Mouse (Mus musculus): ENCODE results near the gene Tfeb. TPM values are rescaled to one million over a fixed set of nuclear protein-coding genes. Genes with fewer than 3 reads are reported as not detected.

Tfeb gene
- polyA plus RNA-seq, 1 experiment from 2014 or later, result 22.4 TPM

DNA sequence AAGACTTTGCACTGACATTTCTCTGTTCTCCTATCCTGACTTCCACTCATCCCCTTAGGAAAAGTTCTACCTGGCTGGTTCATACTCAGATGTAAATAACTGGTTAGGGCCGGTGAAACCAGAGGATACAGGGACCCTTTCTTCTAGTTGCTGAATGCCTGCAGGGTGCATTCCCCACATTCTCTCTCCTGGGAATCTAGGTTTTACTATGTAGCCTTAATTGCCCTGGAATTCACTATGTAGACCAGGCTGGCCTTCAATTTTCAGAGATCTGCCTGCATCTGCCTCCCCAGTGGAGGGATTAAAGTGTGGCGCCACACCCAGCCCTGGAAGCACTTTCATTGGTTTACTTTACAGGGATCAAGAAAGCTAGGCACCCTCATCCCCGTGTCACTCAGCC, 45.7 kb downstream of the Tfeb start:
- no peaks in the 10 kb centered on the region for H3K9me3 ChIP-seq
- H3K27me3 ChIP-seq (replicated peaks), result no peaks in the 10 kb centered on the region
- H3K9ac ChIP-seq, result no peak overlapping the region
- no peak for ATAC-seq
- H3K4me1 ChIP-seq (replicated peaks), result 0 out of 2 replicates have a peak, but pooled peaks cover 5% of the 10 kb centered on the region
- H3K36me3 ChIP-seq, result no peaks in the 10 kb centered on the region
- H3K4me3 ChIP-seq (replicated peaks), result no peak overlapping the region
- 81% methylated on average over 3 of the region's 3 CpGs for WGBS
- H3K27ac ChIP-seq, result no peak overlapping the region
- H3K4me2 ChIP-seq (replicated peaks), result no peak overlapping the region

DNA sequence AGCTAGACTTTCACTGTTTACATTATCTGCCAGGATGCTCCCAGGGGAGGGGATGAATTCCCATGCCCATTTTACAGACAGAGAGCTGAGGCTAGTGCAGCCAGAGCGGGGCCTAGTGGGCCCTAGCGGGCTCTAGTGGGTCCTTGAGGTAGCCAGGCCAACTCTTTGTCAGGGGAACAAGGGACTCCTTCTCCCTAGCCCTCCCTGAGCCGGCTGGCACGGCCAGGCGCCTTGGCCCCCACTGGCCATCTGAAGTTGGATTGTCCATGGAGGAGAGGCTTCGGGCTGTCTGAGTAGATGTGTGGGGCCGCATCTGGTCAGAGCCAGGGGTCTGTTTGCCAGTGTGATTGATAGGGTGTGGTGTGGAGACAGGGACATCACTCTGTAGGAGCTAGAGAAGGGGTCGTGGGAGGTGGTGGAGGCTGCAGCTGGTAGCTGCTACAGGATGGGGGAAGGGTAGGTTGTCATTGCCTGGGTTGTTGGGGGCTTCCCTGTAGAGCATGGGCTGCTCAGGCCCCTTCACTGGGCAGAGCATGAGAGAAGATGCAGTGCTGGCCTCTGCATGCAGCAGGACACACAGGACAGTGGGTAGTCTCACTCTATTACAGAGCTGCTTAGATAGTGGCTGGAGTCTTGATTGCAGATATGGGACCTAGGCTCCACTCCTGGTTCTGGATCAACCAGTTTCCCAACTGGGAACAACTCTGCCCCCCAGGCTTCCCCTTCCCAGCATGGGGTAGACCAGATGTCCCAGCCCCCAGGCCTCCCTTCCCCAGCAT, 46.8 kb downstream of the Tfeb start:
- Histone ChIP-seq H3K4me3 (replicated peaks) (no peak overlapping the region), H3K4me2 (replicated peaks) (no peak overlapping the region), H3K4me1 (replicated peaks) (peaks cover 13% of the 10 kb centered on the region; the same call in 1 of the 2 replicates), H3K36me3 (no peaks in the 10 kb centered on the region), H3K27ac (no peak overlapping the region), H3K9me3 (no peaks in the 10 kb centered on the region), H3K9ac (no peak overlapping the region), H3K27me3 (replicated peaks) (no peaks in the 10 kb centered on the region)
- 80% methylated on average over 8 of the region's 8 CpGs for WGBS
- no peak for ATAC-seq

DNA sequence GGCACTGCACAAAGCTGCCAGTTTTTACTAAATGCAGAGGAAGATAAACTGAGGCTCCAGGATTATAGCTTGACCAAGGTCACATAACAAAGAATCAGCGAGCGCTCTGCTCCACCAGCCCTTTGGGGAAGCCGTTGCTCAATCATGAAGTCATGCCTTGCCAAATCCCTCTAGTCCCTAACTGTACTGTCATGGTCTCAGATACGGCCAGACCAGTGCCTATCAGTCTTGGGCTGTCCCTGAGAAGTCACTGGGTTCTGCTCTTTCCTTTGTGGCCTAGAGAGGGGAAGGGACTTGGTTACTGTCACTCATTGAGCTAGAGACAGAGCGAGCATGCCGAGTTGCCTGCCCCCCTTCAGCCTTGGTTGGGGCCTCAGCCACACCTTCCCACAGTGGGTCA, 47.6 kb downstream of the Tfeb start:
- H3K27me3 ChIP-seq (replicated peaks), result no peaks in the 10 kb centered on the region
- H3K27ac ChIP-seq, result no peak overlapping the region
- no peaks in the 10 kb centered on the region for H3K9me3 ChIP-seq
- H3K4me3 ChIP-seq (replicated peaks), result no peak overlapping the region
- no peaks in the 10 kb centered on the region for H3K36me3 ChIP-seq
- WGBS, result 77% methylated on average over 6 of the region's 6 CpGs
- H3K4me2 ChIP-seq (replicated peaks), result no peak overlapping the region
- no peak overlapping the region for H3K9ac ChIP-seq
- ATAC-seq, result no peak
- H3K4me1 ChIP-seq (replicated peaks), result peaks cover 13% of the 10 kb centered on the region

DNA sequence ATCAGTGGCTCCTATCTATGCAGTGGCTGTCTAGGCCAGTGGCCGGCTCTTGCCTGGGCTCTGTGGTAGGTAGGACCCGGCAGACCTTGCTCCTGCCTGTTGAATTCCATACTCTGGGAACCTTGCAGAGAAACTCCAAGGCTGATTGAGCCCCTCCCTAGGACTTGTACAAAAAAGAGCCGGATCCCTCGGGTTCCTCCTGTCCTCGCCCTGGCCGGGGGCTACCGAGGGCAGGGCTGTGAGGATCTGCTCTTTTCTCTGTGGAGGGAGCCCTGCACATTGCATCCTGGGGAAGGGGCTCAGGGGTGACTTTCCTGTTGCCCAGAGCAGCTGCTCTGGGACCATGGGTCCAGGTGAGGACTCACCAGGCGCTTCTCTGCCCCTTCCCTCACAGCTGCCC, 50.8 kb downstream of the Tfeb start:
- Histone ChIP-seq H3K27ac (no peak overlapping the region), H3K9ac (0 out of 2 replicates have a peak overlapping the region, but pooled peaks have one; percentile 3), H3K27me3 (replicated peaks) (no peaks in the 10 kb centered on the region), H3K36me3 (no peaks in the 10 kb centered on the region), H3K4me2 (replicated peaks) (no peak overlapping the region), H3K4me3 (replicated peaks) (no peak overlapping the region), H3K4me1 (replicated peaks) (peaks cover 18% of the 10 kb centered on the region), H3K9me3 (no peaks in the 10 kb centered on the region)
- WGBS, result 46% methylated on average over 8 of the region's 8 CpGs
- ATAC-seq, result no peak

DNA sequence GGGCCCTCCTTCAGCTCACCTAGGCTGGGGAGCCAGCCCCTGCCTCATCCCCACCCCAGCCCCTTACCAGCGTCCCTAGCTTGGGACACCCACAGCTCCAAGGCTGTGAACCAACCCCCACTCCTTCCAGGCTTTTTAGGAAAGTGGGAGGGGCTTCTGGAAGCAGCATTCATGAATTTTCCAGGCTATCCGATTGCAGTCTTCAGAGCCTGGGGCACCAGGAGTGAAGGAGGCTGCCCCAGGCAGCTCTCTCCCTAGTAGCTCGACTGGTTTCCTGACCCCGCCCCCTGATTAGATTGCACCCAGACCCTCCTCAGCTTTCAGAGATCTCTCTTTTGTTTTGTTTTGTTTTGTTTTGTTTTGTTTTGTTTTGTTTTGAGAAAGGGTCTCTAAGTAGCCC, 51.5 kb downstream of the Tfeb start:
- Histone ChIP-seq H3K27ac (no peak overlapping the region), H3K9me3 (no peaks in the 10 kb centered on the region), H3K4me3 (replicated peaks) (no peak overlapping the region), H3K9ac (0 out of 2 replicates have a peak overlapping the region, but pooled peaks have one; percentile 3), H3K36me3 (no peaks in the 10 kb centered on the region), H3K27me3 (replicated peaks) (no peaks in the 10 kb centered on the region), H3K4me2 (replicated peaks) (no peak overlapping the region), H3K4me1 (replicated peaks) (peaks cover 18% of the 10 kb centered on the region)
- no peak for ATAC-seq
- 8% methylated on average over 4 of the region's 4 CpGs for WGBS

DNA sequence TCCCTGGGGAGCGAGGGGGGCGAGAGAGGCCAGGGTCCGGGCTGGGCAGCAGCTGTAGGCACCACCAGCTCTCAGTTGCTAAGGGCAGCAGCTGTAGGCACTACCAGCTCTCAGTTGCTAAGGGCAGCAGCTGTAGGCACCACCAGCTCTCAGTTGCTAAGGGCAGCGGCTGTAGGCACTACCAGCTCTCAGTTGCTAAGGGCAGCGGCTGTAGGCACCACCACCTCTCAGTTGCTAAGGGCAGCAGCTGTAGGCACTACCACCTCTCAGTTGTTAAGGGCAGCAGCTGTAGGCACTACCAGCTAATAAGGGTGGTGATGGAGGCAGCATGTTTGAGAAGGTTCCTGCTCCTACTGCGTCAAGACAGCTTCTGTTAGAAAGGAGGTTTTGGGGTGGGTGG, 52.2 kb downstream of the Tfeb start:
- WGBS, result 72% methylated on average over 6 of the region's 6 CpGs
- H3K27ac ChIP-seq, result no peak overlapping the region
- no peak overlapping the region for H3K9ac ChIP-seq
- no peaks in the 10 kb centered on the region for H3K27me3 ChIP-seq (replicated peaks)
- H3K4me2 ChIP-seq (replicated peaks), result no peak overlapping the region
- no peak overlapping the region for H3K4me3 ChIP-seq (replicated peaks)
- H3K4me1 ChIP-seq (replicated peaks), result peaks cover 18% of the 10 kb centered on the region
- no peaks in the 10 kb centered on the region for H3K9me3 ChIP-seq
- no peak for ATAC-seq
- no peaks in the 10 kb centered on the region for H3K36me3 ChIP-seq

DNA sequence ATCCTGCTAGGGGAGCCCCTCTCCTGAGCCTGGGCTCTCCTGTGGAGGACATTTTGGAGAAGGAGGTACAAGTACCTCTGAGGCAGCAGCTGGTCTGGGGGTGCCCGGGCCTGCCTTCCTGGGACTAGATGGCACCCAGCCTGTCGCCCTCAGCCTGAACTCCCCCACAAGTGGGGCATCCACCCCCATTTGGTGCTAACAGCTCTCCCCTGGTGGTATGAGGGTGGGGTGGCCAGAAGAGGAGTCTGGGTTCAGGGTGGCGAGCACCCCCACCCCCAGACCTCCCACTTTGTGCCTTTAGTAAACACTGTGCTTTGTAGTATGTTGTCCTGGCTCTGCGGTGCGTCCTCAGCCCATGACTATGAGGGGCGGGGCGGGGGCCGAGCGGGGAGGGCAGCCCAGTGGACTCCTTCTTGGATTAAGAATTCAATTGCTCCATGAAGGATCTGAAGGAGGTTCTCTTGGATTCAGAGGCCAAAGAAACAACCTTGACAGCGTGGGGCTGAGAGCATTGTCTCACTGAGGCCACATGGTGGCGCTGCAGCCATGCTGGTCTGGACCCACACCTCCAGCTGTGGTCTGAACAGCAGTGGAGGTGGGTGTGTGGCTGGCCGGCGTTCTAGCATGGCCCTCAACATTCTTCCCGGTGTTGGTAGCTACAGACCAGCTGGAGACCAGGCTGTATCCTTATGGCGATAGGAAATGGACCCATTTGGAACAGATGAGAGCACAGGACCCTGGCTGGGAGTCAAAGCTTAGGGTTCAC, 55.5 kb downstream of the Tfeb start:
- ATAC-seq, result peak; percentile 63
- no peak overlapping the region for H3K9ac ChIP-seq
- H3K36me3 ChIP-seq, result no peaks in the 10 kb centered on the region
- H3K9me3 ChIP-seq, result no peaks in the 10 kb centered on the region
- H3K4me1 ChIP-seq (replicated peaks), result peaks cover 17% of the 10 kb centered on the region
- 23% methylated on average over 15 of the region's 15 CpGs for WGBS
- H3K27me3 ChIP-seq (replicated peaks), result no peaks in the 10 kb centered on the region
- no peak overlapping the region for H3K4me2 ChIP-seq (replicated peaks)
- H3K27ac ChIP-seq, result no peak overlapping the region
- no peak overlapping the region for H3K4me3 ChIP-seq (replicated peaks)

GRCm38 (mm10) chr17:47793377-47793776, 56.5 kb downstream of the Tfeb start:
- no peak overlapping the region for H3K4me3 ChIP-seq (replicated peaks)
- no peaks in the 10 kb centered on the region for H3K27me3 ChIP-seq (replicated peaks)
- peak overlapping the region; percentile 6; the same call in 1 of the 2 replicates for H3K9ac ChIP-seq
- H3K9me3 ChIP-seq, result no peaks in the 10 kb centered on the region
- no peak overlapping the region for H3K4me2 ChIP-seq (replicated peaks)
- no peaks in the 10 kb centered on the region for H3K36me3 ChIP-seq
- peaks cover 10% of the 10 kb centered on the region for H3K4me1 ChIP-seq (replicated peaks)
- WGBS, result 14% methylated on average over 9 of the region's 9 CpGs
- peak; percentile 71 for ATAC-seq
- no peak overlapping the region for H3K27ac ChIP-seq

GRCm38 (mm10) chr17:47795446-47795845, 58.6 kb downstream of the Tfeb start:
- Histone ChIP-seq H3K4me2 (replicated peaks) (no peak overlapping the region), H3K4me1 (replicated peaks) (peaks cover 6% of the 10 kb centered on the region; the same call in 1 of the 2 replicates), H3K9me3 (no peaks in the 10 kb centered on the region), H3K27me3 (replicated peaks) (no peaks in the 10 kb centered on the region), H3K9ac (no peak overlapping the region), H3K27ac (no peak overlapping the region), H3K36me3 (no peaks in the 10 kb centered on the region), H3K4me3 (replicated peaks) (no peak overlapping the region)
- no peak for ATAC-seq
- 58% methylated on average over 3 of the region's 3 CpGs for WGBS

- H3K36me3 ChIP-seq, result no peaks in the 10 kb centered on the region
- no peaks in the 10 kb centered on the region for H3K27me3 ChIP-seq (replicated peaks)
- WGBS, result 63% methylated on average over 16 of the region's 16 CpGs
- H3K27ac ChIP-seq, result no peak overlapping the region
- H3K4me3 ChIP-seq (replicated peaks), result no peak overlapping the region
- peaks cover 6% of the 10 kb centered on the region; the same call in 1 of the 2 replicates for H3K4me1 ChIP-seq (replicated peaks)
- H3K9ac ChIP-seq, result no peak overlapping the region
- ATAC-seq, result no peak
- H3K9me3 ChIP-seq, result no peaks in the 10 kb centered on the region
- H3K4me2 ChIP-seq (replicated peaks), result no peak overlapping the region
These were observed 59.5 kb downstream of the Tfeb start for GRCm38 (mm10) chr17:47796156-47796816.

DNA sequence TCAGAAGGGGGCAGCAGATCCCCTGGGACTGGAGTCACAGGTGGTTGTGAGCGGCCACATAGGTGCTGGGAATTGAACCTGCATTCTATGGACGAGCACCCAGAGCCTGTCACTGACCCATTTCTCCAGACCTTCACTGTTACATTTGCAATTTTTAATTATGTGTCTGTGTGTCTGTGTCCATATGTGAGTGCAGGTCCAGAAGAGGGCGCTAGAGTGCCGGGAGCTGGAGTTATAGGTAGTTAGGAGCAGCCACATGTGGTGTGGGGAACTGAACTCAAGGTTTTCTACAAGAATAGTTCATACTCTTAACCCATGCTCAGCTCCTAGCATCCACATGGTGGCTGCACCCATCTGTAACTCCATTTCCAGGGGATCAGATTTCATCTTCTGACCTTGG, 60.1 kb downstream of the Tfeb start:
- no peak for ATAC-seq
- H3K4me1 ChIP-seq (replicated peaks), result peaks cover 6% of the 10 kb centered on the region; the same call in 1 of the 2 replicates
- H3K27ac ChIP-seq, result no peak overlapping the region
- H3K9me3 ChIP-seq, result no peaks in the 10 kb centered on the region
- no peak overlapping the region for H3K4me3 ChIP-seq (replicated peaks)
- H3K4me2 ChIP-seq (replicated peaks), result no peak overlapping the region
- WGBS, result 64% methylated on average over 4 of the region's 4 CpGs
- no peaks in the 10 kb centered on the region for H3K27me3 ChIP-seq (replicated peaks)
- H3K36me3 ChIP-seq, result no peaks in the 10 kb centered on the region
- no peak overlapping the region for H3K9ac ChIP-seq

DNA sequence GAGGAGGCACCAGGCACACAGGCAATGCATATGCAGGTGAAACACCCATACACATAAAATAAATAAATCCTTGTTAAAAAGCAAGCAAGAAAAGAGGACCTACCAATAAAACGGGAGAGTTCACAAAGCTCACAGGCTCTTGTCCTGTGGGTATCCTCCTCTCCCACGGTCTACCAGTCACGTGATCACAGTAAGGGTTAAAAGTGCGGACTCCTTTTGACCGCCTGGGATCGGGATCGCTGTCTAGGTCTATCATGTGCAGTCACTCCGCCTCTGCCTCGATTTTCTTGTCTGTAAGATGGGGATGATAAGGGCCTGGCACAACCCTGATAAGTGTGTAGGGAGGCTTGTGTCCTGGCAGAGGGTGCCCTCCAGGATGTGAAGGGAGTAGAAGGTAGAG, 60.6 kb downstream of the Tfeb start:
- H3K27ac ChIP-seq, result no peak overlapping the region
- WGBS, result 66% methylated on average over 9 of the region's 9 CpGs
- H3K4me3 ChIP-seq (replicated peaks), result no peak overlapping the region
- H3K9me3 ChIP-seq, result no peaks in the 10 kb centered on the region
- no peak overlapping the region for H3K4me2 ChIP-seq (replicated peaks)
- H3K36me3 ChIP-seq, result no peaks in the 10 kb centered on the region
- no peaks in the 10 kb centered on the region for H3K27me3 ChIP-seq (replicated peaks)
- H3K4me1 ChIP-seq (replicated peaks), result peaks cover 4% of the 10 kb centered on the region; the same call in 1 of the 2 replicates
- no peak overlapping the region for H3K9ac ChIP-seq
- no peak for ATAC-seq
